Mouse (Mus musculus) layer of hippocampus, adult 18-20 months (tissue): Measurements from ENCODE around the gene Pi16. TPM values are rescaled to one million over a fixed set of nuclear protein-coding genes. Genes with fewer than 3 reads are reported as not detected.

ENCODE experiments used
- DNase-seq, 2 experiments: peaks; one replicate each; pipeline ENCODE4 v3.0.0; 2022; ENCODE audit warnings: low spot score in 2 of 2
- total RNA-seq, 2 experiments: library from RNA; stranded (reverse); gene quantifications; 2 replicates each; pipeline ENCODE4 v1.2.3; 2021

Gene Pi16
- total RNA-seq, 2 experiments from 2014 or later = 0.92 to 1.3 TPM

DNA sequence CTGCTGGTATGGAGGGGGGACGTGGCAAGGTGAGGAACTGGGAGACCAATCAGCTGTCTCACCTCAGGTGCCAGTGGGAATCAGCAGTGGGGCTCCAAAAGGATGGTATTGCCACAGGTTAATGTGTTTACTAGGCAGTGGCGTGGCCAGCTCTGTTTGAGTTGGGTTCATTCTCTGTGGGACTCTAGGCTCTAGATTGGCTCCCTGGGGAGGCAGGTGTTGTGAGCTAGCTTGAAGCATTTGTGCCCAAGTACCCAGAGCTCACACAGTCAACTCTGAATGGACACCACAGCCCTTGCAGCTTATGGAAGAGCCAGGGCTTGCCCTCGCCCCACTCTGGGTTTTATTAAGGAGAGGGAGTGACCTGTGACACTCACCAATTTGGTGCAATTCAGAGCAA is 13.6 kb upstream of the Pi16 start:
- no peak for DNase-seq

DNA sequence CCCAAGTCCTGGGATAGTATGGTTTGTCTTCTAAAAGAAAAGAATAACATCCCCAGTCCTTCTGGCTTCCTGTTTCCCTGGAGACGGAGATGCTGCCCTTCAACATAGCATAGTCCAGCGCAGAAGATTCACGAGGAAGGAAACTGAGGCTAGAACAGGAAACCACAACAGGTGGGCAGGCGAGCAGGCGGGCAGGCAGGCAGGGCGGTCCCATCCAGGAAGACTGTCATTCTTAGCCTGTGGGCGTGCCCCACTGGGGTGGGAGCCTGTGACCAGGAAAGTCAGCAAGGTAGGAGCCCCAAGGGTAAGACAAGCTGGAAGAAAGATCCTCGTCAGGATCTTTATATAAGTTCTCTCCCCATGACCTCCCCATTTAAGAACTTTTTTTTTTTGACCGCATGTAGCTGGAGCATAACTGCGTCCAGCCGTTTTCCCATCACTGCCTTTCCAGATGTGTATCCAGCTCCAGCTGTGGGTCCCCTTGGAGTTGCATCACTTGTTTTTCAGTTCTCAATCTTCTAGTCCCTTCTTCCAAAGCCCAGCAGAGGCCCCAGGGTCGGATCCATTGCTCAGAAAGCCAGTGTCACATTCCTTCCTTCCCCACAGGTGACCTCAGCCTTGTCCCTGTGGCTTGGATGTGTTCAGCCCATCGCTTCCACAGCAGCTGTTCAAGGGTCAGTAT is 13.0 kb upstream of the Pi16 start:
- no peak for DNase-seq

DNA sequence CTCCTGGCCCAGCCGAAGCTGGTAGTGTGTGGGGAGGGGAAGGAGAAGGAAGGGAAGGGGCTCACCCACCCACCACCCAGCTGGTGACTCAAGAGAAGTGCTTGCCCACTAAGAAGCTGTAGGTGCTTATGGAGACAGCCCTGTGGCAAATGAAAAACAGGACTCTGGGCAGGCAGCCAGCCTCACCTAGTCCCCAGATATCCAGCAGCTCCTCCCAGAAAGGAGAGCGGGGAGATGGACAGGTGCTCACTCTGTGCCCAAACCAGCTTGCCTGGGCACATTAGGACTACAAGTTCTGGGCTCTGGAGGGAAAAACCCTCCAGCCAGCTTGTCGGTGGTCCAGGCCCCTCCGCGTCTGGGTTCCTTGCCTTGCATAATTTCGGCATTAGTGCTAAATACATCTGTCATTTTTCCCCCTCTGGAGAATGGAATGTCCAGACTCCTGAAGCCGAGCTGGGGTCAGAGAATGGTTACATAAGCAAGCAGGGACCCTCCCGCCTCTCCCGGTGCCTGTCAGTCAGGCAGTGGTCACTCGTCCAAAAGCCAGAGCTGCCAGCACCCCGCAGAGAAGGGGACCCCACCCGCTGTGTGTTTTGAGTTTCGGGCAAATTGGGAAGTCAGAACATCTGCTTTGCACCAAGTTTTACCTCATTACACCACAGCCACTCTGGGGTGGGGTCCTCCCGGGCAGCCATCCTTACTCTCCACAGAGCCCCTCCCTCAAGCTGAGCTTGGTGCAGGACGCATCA is 12.2 kb upstream of the Pi16 start:
- no peak for DNase-seq

DNA sequence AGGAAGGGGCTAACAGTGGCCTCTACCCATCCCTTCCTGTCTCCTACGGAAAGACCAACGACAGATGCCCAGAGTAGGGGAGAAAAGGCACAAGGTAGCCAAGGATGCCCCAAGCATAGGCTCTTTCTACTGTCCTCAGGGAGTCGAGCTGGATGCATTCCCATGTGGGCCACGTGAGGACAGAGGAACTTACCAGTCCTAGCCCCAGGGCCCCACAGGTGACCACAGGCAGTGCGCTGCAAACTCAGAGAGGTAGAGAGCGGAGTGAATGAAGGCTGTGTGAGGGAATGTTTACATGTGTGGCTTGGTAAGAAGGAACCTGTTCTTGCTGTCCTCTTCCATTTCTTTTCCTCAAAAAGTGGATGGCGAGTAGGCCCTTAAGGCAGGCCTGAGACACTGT is 11.6 kb upstream of the Pi16 start:
- DNase-seq = no peak

DNA sequence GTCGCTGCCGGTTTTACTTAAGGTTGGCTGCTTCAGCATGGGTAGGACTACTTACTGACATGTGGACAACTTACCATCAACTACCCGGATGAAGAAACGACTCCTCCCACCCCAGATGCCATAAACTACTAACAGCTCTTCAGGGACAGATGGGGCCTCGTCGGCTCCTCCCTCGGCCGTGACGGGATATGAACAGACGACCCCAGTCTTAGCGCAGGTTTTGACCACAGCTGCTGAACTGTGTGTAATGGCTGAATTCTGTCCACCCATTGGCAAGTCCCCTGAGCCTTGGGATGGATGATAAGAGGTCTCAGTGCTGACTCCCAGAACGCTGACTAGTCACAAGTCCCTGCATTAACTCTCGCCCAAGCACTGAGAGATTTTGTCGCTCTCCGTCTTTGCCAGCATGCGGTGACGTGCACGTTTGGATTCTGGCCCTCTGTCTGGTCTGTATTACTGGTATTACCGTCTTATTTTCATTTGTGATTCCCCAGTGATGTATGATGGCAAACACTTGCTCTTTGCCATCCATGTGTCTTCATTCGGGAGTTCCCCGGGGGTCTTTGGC is 7.3 kb upstream of the Pi16 start:
- no peak for DNase-seq

DNA sequence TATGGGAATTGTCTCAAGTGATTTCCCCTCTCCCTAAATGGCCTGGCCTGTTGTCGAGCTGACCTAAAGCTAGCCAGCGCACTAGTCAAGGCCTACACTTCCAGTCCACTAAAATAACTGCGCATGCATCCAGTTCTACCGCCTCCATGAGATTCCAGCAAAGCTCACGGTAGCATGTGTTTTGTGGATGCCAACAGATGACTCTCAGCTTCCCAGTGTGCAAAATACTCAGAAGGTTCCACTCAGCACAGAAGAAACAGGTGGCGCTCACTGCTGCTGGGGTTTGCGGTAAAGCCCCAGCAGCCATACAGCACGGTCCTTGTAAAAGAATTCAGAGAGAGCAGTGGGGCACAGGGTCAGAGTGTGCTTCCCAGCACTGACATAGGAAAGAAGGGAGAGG is 5.9 kb upstream of the Pi16 start:
- peak in 1 of 2 experiments; percentile 49 for DNase-seq

DNA sequence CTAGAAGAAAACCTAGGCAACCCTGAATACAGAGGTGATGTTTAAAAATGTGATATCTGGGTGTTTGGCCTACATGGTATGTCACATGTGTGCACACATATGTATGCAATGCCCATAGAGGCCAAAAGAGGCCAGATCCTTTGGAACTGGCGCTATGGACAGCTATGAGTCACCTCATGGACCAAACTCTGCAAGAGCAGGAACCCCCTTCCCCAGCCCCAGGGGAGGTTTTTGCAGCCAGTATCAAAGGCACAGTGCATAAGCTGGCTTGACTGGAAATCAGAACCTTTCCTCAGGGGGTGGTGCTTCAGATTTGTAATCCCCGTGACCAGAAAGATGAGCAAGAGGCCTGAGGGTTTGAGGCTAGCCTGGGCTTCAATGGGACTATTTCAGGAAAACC is 5.4 kb upstream of the Pi16 start:
- no peak for DNase-seq

DNA sequence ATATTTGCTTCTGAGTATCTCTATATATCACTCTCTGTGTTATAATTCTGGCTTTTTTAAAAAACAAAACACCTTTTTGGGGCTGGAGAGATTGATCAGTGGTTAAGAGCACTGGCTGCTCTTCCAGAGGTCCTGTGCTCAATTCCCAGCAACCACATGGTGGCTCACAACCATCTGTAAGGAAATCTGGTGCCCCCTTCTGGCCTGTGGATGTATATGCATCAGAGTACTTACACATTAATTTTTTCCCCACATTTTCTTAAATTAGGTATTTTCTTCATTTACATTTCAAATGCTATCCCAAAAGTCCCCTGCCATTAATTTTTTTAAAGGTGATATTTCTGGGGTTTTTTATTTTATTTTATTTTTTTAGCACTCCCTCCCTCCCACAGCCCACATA is 4.2 kb upstream of the Pi16 start:
- no peak for DNase-seq

DNA sequence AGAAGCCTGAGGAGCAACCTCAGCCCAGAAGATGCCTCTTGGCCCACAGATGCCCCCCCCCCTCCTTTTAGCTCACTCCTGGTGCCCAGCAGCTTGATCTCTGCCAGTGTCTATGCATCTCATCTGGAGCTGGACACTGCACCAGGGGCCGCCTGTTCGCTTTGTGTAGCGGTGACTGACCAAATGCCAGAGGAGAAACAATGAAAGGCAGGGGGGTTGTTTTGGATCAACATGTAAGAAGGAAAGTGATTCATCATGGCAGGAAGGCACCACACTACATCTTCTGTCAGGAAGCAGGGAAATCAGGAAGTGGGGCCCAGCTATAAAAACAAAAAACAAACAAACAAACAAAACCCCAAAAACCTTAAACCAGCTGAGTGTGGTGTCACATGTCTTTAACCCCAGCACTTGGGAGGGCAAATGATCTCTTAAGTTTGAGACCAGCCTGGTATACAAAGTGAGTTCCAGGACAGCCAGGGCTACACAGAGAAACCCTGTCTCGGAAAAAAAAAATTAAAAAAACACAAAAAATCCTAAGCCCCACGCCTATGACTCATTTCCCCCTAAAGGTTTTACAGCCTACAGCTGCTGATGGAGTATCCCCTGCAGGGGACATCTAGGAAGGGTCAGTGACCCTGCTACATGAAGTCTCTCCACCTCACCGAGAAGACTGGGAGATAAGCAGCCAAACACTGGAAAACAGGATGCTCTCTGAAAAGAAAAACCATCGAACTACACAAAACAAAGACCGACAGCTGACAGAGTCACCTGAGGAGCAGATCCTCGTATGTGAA is 1.6 kb upstream of the Pi16 start:
- DNase-seq = no peak

DNA sequence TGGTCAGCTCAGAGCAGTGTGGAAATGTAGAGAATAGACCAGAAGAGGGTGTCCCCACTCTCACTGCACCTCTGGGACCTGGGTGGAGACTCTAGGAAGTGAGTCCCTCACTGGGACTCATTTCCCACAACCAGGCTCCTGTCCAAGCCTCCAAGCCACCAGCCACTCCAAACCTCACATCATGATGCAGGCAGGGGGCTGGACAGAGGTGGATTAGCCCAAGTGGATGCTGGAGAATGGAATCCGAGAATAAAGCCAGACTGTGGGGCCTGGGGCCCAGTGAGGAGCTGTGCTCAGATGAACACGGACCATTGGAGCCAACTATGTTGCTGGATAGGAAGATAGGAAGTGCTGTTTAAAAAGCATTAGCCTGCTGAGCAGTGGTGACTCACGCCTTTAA is 589 bp upstream of the Pi16 start:
- DNase-seq = no peak

DNA sequence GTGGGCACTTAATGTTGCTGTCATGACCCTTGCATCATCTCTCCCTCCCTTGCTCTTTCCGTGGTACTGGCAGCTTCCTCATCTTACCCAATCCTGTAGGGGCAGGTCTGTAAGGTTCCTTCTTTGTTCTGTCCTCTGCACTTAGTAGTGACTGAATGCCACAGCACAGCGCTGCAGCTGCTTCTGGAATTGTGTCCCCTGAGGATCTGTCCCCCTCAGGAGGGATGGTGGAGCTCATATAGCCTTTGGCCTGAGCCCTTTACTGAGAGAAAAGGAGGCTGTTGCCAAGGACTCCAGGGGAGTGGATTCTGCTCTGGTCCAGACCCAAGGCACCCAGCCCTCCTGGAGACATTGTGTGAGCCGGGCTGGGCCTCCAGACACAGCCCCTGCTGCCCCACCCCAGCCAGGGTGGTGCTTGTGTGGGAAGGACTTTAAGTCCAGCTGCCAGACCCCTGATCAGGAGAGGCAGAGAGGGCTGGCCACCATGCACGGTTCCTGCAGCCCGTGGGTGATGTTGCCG is 1.3 kb downstream of the Pi16 start:
- no peak for DNase-seq

DNA sequence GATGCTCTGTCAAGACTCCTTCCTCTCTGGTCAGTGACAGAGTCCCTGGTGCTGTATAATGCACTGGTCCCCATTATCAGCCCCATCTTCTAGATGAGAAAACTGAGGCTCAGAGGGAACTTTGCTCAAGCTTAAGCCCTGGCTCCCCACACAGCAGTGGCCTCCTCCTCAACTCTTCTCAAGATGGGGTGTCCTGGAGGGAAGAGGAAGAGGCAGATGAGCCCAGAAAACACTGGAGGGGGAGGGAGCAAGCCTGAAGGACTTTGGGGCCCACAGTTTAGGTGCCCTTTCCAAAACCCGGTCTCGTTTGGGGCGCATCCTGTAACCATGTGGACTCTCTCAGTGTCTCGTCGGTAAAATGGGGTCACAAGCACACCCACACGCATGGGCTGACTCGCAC is 2.0 kb downstream of the Pi16 start:
- DNase-seq = no peak

DNA sequence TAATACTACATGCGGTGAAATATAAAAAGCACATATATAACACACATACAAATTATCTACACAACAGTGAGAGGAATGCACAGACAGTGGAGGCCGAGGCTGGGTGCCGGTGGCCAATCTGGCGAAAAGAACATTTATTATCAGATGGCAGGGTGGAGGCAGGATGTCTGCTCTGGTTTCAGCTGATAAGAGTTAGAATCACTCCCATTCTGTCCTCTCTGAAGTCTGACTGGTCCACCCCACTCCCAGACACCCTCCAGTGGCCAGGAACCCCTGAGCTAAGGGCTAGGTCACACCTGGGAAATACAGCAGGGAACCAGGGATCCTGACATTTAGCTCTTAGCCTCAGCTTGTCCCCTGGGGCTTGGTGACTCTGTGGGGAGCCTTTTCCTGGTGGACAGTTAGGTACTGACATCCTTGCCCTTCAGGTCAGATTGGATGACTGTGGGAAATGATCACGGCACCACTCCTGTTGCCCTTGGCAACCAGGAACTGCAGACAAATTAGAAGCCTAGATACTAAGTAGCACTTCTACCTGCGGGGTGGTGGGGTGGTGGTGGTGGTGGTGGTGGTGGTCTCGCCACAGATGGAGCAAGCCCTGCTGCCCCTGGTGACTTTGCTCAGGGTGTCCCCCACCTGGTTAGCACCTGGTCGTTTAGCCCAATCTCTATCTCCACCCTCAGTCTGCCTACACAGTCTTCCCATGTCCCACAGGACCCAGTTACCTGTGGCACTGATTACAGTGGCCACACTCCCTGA is 2.6 kb downstream of the Pi16 start:
- no peak for DNase-seq

DNA sequence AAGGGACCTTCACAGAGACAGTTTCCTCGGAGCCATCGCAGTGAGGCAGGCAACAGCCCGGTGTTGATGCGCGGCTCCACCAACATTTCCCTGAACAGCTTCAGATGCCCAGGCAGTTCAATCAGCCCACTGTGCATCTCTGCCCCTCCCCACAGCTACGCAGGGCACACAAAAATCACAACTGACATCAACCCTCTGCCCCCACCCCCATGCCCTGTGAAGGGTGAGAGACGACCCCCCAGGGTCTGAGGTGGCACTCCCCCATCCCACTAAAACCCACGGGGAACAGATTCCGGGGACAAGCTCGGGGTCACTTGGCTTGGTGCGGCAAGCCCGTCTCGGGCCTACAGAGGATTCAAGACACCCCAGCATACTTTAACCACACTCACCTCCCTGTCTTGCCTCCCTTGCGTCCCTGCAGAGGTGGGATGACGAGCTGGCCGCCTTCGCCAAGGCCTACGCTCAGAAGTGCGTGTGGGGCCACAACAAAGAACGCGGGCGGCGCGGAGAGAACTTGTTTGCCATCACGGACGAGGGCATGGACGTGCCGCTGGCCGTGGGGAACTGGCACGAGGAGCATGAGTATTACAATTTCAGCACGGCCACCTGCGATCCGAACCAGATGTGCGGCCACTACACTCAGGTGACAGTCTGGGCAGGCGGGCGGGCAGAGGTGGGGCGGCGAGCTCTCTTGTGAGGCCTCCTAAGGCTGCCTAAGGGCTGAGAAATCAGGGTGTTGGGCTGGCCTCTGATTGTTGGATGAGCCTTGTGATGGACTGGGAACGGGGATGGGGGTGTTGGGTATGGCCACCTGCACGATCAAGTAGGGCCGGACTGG is 4.5 kb downstream of the Pi16 start:
- no peak for DNase-seq

DNA sequence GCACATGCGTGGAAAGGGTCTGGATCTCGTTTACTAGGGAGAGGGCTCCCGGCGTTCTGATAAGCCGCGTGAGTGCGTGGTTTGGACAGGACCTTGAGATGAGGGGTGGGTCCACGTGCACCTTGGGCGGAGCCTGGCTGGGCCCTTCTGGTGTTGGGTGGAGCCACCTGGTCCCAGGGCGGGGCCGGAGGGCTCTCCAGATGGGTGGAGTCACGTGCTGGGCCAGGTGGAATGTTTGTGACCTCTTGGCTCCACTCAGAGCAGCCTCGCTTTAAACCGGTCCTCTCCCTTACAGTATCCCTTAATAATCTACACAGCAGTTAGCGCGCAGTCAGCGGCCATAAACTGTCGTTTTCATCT is 5.1 kb downstream of the Pi16 start:
- no peak for DNase-seq

DNA sequence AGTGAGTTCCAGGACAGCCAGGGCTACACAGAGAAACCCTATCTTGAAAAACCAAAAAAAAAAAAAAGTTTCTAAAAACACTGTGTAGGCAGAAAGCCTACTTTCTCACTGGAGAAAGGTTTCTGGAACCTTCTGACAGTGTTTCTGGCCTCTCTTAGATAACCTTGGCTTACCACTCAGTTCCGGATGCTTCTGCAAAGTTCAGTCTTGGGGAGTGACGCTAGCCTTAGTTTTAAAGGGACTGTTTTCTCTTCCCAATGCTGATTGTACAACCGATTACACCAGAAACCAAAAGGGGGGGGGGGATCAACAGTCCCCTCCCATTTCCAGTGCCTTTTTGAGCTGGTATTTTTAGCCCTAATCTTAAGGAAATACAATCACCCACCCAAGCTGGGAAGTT is 6.1 kb downstream of the Pi16 start:
- DNase-seq = no peak

DNA sequence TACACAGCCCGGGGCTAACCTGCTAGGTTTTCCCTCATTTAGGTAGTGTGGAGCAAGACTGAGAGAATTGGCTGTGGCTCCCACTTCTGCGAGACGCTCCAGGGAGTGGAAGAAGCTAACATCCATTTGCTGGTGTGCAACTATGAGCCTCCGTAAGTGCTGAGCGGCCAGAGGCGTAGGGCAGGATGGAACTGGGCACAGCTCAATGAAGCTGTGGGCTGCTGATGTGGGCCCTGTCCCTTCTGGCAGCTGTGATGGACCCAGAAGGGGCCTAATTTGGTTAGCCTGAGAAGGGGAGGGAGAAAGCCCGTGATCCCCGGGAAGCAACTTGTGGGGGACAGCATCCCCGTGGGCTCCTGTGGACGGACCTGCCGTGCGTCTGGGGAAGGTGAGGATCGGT is 8.4 kb downstream of the Pi16 start:
- no peak for DNase-seq

DNA sequence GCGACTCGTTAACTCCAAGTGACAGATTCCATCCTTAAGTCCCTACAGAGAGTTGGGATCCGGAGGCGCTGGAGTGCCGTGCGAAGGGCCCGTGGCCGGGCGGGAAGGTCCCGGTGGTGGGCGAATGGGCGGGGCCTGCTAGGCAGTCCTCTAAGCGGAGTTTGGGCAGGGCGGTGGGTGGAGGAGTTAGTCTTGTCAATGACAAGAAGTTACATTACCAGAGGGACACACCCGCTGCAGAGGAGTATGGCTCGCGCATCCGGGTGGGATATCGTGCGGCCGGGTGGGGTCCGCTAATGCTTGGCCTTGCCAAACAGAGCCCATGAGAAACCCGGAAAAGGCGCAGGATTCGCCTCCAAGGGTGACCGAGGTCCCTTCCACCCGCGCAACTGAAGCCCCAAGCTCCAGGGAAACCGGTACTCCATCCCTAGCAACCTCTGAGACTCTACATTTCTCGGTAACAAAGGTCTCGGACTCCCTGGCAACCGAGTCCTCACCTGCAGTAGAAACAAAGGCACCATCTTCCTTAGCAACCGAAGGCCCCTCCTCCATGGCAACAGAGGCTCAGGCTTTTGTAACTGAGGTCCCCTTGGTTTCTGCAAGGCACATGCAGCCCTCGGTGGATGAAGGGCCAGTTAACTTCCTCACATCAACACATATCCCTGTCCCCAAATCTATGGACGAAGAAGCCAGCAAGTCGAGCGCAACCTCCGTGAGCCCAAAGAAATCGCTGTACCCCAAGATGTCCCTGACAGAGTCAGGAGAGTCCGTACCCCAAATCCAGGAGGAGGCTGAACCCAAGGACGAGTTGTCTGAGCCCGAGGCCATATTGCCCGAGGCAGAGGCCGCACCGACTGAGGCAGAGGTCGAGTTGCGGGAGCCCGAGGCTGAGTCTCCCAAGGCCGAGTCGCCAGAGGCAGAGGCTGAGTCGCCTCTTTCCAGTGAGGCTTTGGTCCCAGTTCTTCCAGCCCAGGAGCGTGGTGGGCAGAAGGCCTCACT is 9.3 kb downstream of the Pi16 start:
- no peak for DNase-seq

DNA sequence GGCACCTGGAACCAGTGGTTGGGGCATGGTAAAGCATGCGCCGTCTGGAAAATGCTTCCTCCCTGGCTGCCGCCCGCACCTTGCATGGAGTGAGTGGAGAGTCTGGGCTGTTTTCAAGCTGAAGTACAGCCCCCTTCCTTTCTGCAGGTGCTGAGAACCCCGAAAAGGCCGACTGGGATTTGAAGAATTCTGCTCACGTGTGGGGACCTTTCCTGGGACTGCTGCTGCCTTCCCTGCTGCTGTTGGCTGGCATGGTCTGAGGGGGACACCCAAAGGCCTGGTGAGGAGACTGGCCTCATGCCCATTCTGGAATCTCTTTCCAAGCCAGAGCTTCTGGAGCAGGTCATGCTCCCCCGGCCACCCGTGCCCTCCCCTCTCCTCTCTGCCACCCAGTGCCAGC is 10.2 kb downstream of the Pi16 start:
- no peak for DNase-seq
